Mouse (Mus musculus): ENCODE measurements around the gene Mfsd4b1. TPM values are rescaled to one million over a fixed set of nuclear protein-coding genes. Genes with fewer than 3 reads are reported as not detected.

The Mfsd4b1 gene
- 0.31 and 0.45 TPM in 2 replicates for polyA plus RNA-seq (2012; rRNA removed)

GRCm38 (mm10) chr10:40024554-40025428 lies at the start of gene Mfsd4b1:
TSS of gene Mfsd4b1 (minus strand) at chr10:40025268.

GRCm38 (mm10) chr10:39986466-39986865 lies 38.6 kb downstream of the Mfsd4b1 start, which contains the start of gene Mfsd4b5:
TSS of gene Mfsd4b5 (minus strand) at chr10:39986646.

DNA sequence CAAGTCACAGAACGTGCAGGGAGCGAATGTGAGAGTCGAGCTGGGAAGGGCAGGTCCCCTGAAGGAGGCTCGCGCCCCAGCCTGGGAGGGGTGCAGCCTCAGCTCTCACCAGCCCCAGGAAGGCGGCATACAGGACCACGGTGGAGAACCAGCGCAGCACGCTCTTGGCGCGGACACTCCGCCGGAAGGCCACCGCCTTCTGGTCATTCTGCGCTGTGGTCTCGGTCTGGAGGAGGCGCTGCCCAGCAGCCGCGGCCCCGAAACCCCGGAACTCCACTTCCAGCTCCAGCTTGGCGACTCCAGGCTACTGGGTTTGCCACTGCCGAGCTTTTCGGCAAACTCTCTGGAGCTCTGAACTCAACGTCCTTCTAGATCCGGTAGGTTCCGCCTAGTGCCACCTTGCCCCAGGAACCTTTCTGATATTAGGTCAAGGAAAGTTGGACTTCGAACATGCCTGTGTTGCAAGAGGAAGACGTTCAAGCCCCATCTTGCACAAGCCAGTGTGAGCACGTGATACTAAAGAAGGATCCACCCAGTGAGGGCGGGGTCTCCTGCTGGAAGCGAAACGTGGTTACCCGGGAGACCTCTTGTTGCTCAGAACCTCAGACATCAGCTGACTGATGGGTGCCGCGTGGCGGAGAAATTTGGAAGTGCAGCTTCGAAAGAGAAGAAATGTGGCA lies 65.2 kb downstream of the Mfsd4b1 start, which contains the start of gene Mfsd4b3:
TSS of gene Mfsd4b3 (minus strand) at position 393 of the 680 bp plus-strand sequence.

Other genes with a start within 250 kb of the Mfsd4b1 start
- gene Mfsd4b4, start 126.0 kb downstream of the Mfsd4b1 start, polyA plus RNA-seq (2012; rRNA removed): 5.3 TPM in 2 replicates
- not detected in 2 replicates for gene Mfsd4b2, start 98.3 kb downstream of the Mfsd4b1 start, polyA plus RNA-seq (2012; rRNA removed)
- gene Mfsd4b3, start 65.1 kb downstream of the Mfsd4b1 start, polyA plus RNA-seq (2012; rRNA removed): 0.62 and 0.77 TPM in 2 replicates
- 0.12 and 0.14 TPM in 2 replicates for gene Mfsd4b5, start 38.6 kb downstream of the Mfsd4b1 start, polyA plus RNA-seq (2012; rRNA removed)
- gene Slc16a10, start 117.0 kb upstream of the Mfsd4b1 start, polyA plus RNA-seq (2012; rRNA removed): 9.7 and 15.7 TPM in 2 replicates
- gene Rpf2, start 221.8 kb upstream of the Mfsd4b1 start, polyA plus RNA-seq (2012; rRNA removed): 2.0 and 4.0 TPM in 2 replicates
- 4.1 and 5.9 TPM in 2 replicates for gene Gtf3c6, start 232.8 kb upstream of the Mfsd4b1 start, polyA plus RNA-seq (2012; rRNA removed)

Data from ovary, adult 2 months (tissue).